ENCODE assay signal across 27 mouse cellular contexts in genomic region chr11:20644166-20644565, GRCm38 (mm10).
DNase-seq lines count a peak whose midpoint lies in the region; ATAC-seq lines count a peak whose summit lies in the region.
"Had no signal": no experiment of that assay in that cellular context is flagged by ENCODE, and none has a peak within 500 bp of the region (broad histone marks: within the 10 kb centered on the region; RNA-seq: fewer than 3 reads in every experiment).

No protein-coding gene starts in this region.

- 0 out of 2 replicates have a peak overlapping the region, but pooled peaks have one; percentile 10 for H3K9ac ChIP-seq in heart, embryonic 11.5 days (ENCODE audit: low read depth, low read length)
- no peak overlapping the region for H3K9ac ChIP-seq in neural tube, embryonic 11.5 days (ENCODE audit: low read length)
- no peak overlapping the region for H3K9ac ChIP-seq in neural tube, embryonic 15.5 days (replicated peaks)
- H3K9ac ChIP-seq: embryonic facial prominence, embryonic 13.5 days; intestine, embryonic 15.5 days; liver, embryonic 12.5 days; liver, postnatal 0 days; midbrain, embryonic 15.5 days had no signal

- intact Hi-C loops in heart, postnatal 10 days (cut with DNase I): no loop called here

- H3K4me3 ChIP-seq in heart, embryonic 11.5 days (ENCODE audit: low read depth, low read length): no peak overlapping the region
- H3K4me3 ChIP-seq in neural tube, embryonic 11.5 days (ENCODE audit: low read depth, low read length): no peak overlapping the region
- no peak overlapping the region for H3K4me3 ChIP-seq in neural tube, embryonic 15.5 days (replicated peaks)
- no peak overlapping the region for H3K4me3 ChIP-seq in limb, embryonic 10.5 days
- H3K4me3 ChIP-seq: embryonic facial prominence, embryonic 13.5 days; erythroblast, embryonic 14.5 days; forebrain, embryonic 13.5 days; heart, embryonic 13.5 days; intestine, embryonic 15.5 days; liver, embryonic 12.5 days; midbrain, embryonic 15.5 days had no signal

- H3K9me3 ChIP-seq in heart, embryonic 11.5 days (replicated peaks; ENCODE audit: control insufficient read depth, low read length): no peaks in the 10 kb centered on the region
- H3K9me3 ChIP-seq in neural tube, embryonic 11.5 days (ENCODE audit: control insufficient read depth, low read length): no peaks in the 10 kb centered on the region
- H3K9me3 ChIP-seq in neural tube, embryonic 15.5 days (replicated peaks): no peaks in the 10 kb centered on the region
- H3K9me3 ChIP-seq in limb, embryonic 10.5 days (replicated peaks): no peaks in the 10 kb centered on the region
- H3K9me3 ChIP-seq: embryonic facial prominence, embryonic 13.5 days; forebrain, embryonic 13.5 days; heart, embryonic 13.5 days; intestine, embryonic 15.5 days; liver, embryonic 12.5 days; midbrain, embryonic 15.5 days had no signal

- DNase-seq in heart, postnatal 10 days: no peak
- peak; percentile 3 for DNase-seq in neural tube, embryonic 11.5 days (ENCODE audit: low spot score)
- DNase-seq in limb, embryonic 10.5 days (ENCODE audit: low spot score): no peak
- DNase-seq in kidney, postnatal 4 days: no peak
- DNase-seq: adrenal gland, postnatal 25 days; cerebellum, adult 11-12 months; cerebellum, adult 9-11 months; embryo, embryonic 11 days; gastrocnemius, postnatal 25 days; heart, postnatal 14 days; kidney, postnatal 14 days; liver, postnatal 0 days; right cerebral cortex, postnatal 4 days had no signal

- no peak for ATAC-seq in heart, embryonic 11.5 days (replicated peaks; ENCODE audit: insufficient number of reproducible peaks, low FRiP score, low TSS enrichment)
- ATAC-seq in neural tube, embryonic 11.5 days (ENCODE audit: insufficient read depth, low FRiP score, low TSS enrichment): no peak
- no peak for ATAC-seq in neural tube, embryonic 15.5 days (ENCODE audit: low FRiP score)
- ATAC-seq in erythroblast, adult 5-6 weeks (replicated peaks; ENCODE audit: low FRiP score, poor library complexity, severe bottlenecking): no peak
- ATAC-seq: CD4-positive, CD25-positive, alpha-beta regulatory T cell, adult 4 months; forebrain, embryonic 13.5 days; hindbrain, embryonic 16.5 days; intestine, embryonic 15.5 days; liver, embryonic 12.5 days; liver, postnatal 0 days; midbrain, embryonic 15.5 days had no signal

- peaks cover 55% of the 10 kb centered on the region for H3K4me1 ChIP-seq in heart, embryonic 11.5 days (ENCODE audit: control insufficient read depth, insufficient read depth, low read length)
- peaks cover 30% of the 10 kb centered on the region for H3K4me1 ChIP-seq in neural tube, embryonic 11.5 days (ENCODE audit: control insufficient read depth, insufficient read depth, low read length)
- peaks cover 38% of the 10 kb centered on the region for H3K4me1 ChIP-seq in neural tube, embryonic 15.5 days
- peaks cover 88% of the 10 kb centered on the region for H3K4me1 ChIP-seq in limb, embryonic 10.5 days

- no peaks in the 10 kb centered on the region for H3K27me3 ChIP-seq in heart, embryonic 11.5 days (ENCODE audit: control insufficient read depth, insufficient read depth, low read length)
- no peaks in the 10 kb centered on the region for H3K27me3 ChIP-seq in neural tube, embryonic 11.5 days (ENCODE audit: control insufficient read depth, insufficient read depth, low read length)
- H3K27me3 ChIP-seq in neural tube, embryonic 15.5 days (replicated peaks): no peaks in the 10 kb centered on the region
- H3K27me3 ChIP-seq in limb, embryonic 10.5 days (ENCODE audit: low read depth, poor library complexity, severe bottlenecking): no peaks in the 10 kb centered on the region
- H3K27me3 ChIP-seq: embryonic facial prominence, embryonic 13.5 days; forebrain, embryonic 13.5 days; heart, embryonic 13.5 days; intestine, embryonic 15.5 days; liver, embryonic 12.5 days; midbrain, embryonic 15.5 days had no signal

- peaks cover 9% of the 10 kb centered on the region; the same call in 1 of the 2 replicates for H3K36me3 ChIP-seq in heart, embryonic 11.5 days (ENCODE audit: control insufficient read depth, insufficient read depth, low read length)
- H3K36me3 ChIP-seq in neural tube, embryonic 11.5 days (ENCODE audit: control insufficient read depth, insufficient read depth, low read length): no peaks in the 10 kb centered on the region
- H3K36me3 ChIP-seq in neural tube, embryonic 15.5 days: peaks cover 9% of the 10 kb centered on the region; the same call in 1 of the 2 replicates
- peaks cover 10% of the 10 kb centered on the region for H3K36me3 ChIP-seq in limb, embryonic 10.5 days
- H3K36me3 ChIP-seq: midbrain, embryonic 15.5 days had no signal

- H3K27ac ChIP-seq in heart, embryonic 11.5 days (ENCODE audit: low read depth, low read length): no peak overlapping the region
- no peak overlapping the region for H3K27ac ChIP-seq in neural tube, embryonic 11.5 days (ENCODE audit: low read depth, low read length)
- H3K27ac ChIP-seq in neural tube, embryonic 15.5 days (replicated peaks): no peak overlapping the region
- 0 out of 2 replicates have a peak overlapping the region, but pooled peaks have one; percentile 28 for H3K27ac ChIP-seq in limb, embryonic 10.5 days
- H3K27ac ChIP-seq: embryonic facial prominence, embryonic 13.5 days; forebrain, embryonic 13.5 days; heart, embryonic 13.5 days; intestine, embryonic 15.5 days; liver, embryonic 12.5 days; macrophage; midbrain, embryonic 15.5 days; stomach, postnatal 0 days had no signal

- H3K4me2 ChIP-seq in heart, embryonic 11.5 days: no peak overlapping the region
- H3K4me2 ChIP-seq in neural tube, embryonic 11.5 days (ENCODE audit: low read depth): no peak overlapping the region
- H3K4me2 ChIP-seq in neural tube, embryonic 15.5 days: no peak overlapping the region
- H3K4me2 ChIP-seq: embryonic facial prominence, embryonic 13.5 days; forebrain, embryonic 13.5 days; heart, embryonic 13.5 days; intestine, embryonic 15.5 days; liver, embryonic 12.5 days; midbrain, embryonic 15.5 days had no signal

- 66% methylated on average over 1 of the region's 1 CpGs for WGBS in heart, embryonic 11.5 days (ENCODE audit: insufficient replicate concordance)
- 70% methylated on average over 1 of the region's 1 CpGs for WGBS in neural tube, embryonic 11.5 days
- 80% methylated on average over 1 of the region's 1 CpGs for WGBS in neural tube, embryonic 15.5 days
- WGBS in limb, embryonic 10.5 days: 62% methylated on average over 1 of the region's 1 CpGs
